Mouse (Mus musculus) hindbrain, embryonic 10.5 days (tissue): ENCODE measurements at regions not wholly inside any gene's neighbourhood (a gene's known extent, or its start where the extent isn't known, plus 50 kb on each side); places are given as distances from the start of the nearest gene placed in this dataset.
"Not testable (repeated sequence)": the region's sequence is repeated elsewhere in the genome, so short reads cannot be mapped to it uniquely, and the experiment has no call there.

Experiments
- DNase-seq: peaks from one replicate; pipeline ENCODE4 v3.0.0-alpha.2; 2017; ENCODE audit warnings: low spot score
- H3K27ac ChIP-seq: fragments of 300-500 bp; sonication (generic); 2 replicates; pipeline ENCODE4 v1.5.1; 2016; ENCODE audit warnings: mild to moderate bottlenecking, moderate library complexity
- H3K27me3 ChIP-seq: fragments of 300-500 bp; sonication (generic); 2 replicates; pipeline ENCODE4 v1.6.1; 2016; ENCODE audit warnings: mild to moderate bottlenecking; ENCODE audit not compliant: poor library complexity, insufficient read depth, severe bottlenecking
- H3K36me3 ChIP-seq: fragments of 300-500 bp; sonication (generic); 2 replicates; pipeline ENCODE4 v1.6.1; 2016; ENCODE audit warnings: mild to moderate bottlenecking, moderate library complexity
- H3K4me1 ChIP-seq: fragments of 300-500 bp; sonication (generic); replicated peaks from 2 replicates; pipeline ENCODE4 v1.6.1; 2016; ENCODE audit warnings: mild to moderate bottlenecking
- H3K4me3 ChIP-seq: fragments of 300-500 bp; sonication (generic); 2 replicates; pipeline ENCODE4 v1.5.1; 2016; ENCODE audit warnings: mild to moderate bottlenecking, moderate library complexity
- H3K9me3 ChIP-seq: fragments of 300-500 bp; sonication (generic); 2 replicates; pipeline ENCODE4 v1.6.1; 2016; ENCODE audit warnings: mild to moderate bottlenecking, moderate library complexity
- WGBS: fragments of 180-500 bp; shearing (Covaris S2); methylation state at CpG from one replicate; pipeline ENCODE4 v1.1.7; 2016; 5-methylcytosine and 5-hydroxymethylcytosine counted together

DNA sequence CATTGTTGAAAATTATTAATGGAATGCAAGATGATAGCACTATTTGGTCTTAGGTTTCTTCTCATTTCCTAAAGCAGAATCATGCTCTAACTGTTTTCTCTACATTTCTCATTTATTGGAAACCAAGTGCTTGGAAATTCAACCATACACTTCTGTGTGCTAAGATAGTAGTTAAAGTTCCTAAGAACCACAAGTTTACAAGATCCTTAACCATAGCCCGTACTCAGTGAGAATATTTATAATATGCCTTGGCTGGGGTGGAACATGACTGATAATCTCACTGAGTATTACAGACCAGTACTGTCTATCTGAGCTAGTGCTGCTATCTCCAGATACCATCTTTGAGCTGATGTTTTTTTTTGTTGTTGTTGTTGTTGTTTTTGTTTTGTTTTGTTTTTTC, 236.9 kb upstream of the Tmem196 start:
- not testable (repeated sequence) for H3K27ac ChIP-seq, DNase-seq, H3K36me3 ChIP-seq, H3K9me3 ChIP-seq, H3K4me3 ChIP-seq, H3K27me3 ChIP-seq, H3K4me1 ChIP-seq
- 91% methylated on average over 1 of the region's 1 CpGs for WGBS

- no peaks in the 10 kb centered on the region for H3K36me3 ChIP-seq
- no peak for DNase-seq
- H3K4me1 ChIP-seq, result no peaks in the 10 kb centered on the region; the same call in 1 of the 2 replicates
- no peaks in the 10 kb centered on the region for H3K9me3 ChIP-seq
- no peaks in the 10 kb centered on the region for H3K27me3 ChIP-seq
- WGBS, result 50% methylated on average over 2 of the region's 2 CpGs
- H3K27ac ChIP-seq, result no peak overlapping the region
- no peak overlapping the region for H3K4me3 ChIP-seq
Measured at GRCm38 (mm10) chr12:119730789-119731188, 214.8 kb upstream of the Tmem196 start.

- Histone ChIP-seq H3K27me3 (no peaks in the 10 kb centered on the region), H3K36me3 (no peaks in the 10 kb centered on the region), H3K9me3 (no peaks in the 10 kb centered on the region), H3K27ac (no peak overlapping the region), H3K4me1 (no peaks in the 10 kb centered on the region), H3K4me3 (no peak overlapping the region)
- no peak for DNase-seq
- WGBS, result 60% methylated on average over 1 of the region's 1 CpGs
Measured at GRCm38 (mm10) chr12:119762580-119762979, 183.0 kb upstream of the Tmem196 start.

DNA sequence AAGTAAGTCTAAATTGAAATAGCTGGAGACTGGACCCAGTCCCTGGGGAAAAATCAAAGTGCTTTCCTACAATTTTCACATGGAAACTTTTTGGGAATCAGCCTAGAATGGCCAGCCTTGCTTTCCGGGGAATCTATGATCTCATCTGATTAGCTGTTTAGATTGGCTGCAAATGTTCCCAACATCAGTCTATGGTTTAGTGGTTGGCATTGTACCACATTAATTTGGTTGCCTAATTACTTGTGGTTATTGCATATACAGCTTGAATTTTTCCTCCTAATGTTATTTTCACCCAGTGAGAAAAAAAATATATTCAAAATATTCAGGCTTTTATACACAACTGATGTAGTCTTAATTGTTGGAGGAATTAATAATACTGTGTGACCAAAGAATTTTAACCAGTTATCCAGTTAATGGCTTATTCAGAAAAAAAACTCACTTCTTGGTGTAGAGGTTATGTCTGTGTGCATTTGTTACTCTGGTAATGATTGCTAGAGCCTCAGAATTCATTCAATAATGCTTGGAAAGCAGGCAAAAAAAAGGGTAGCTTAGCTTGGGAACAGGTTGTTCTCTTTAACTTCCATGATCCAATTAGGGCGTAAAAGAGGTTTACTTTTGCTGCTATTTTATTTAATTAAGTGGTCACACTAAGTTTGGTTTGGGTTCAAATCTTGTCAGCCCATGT, 182.2 kb upstream of the Tmem196 start:
- Histone ChIP-seq H3K4me3 (no peak overlapping the region), H3K4me1 (no peaks in the 10 kb centered on the region)
- WGBS, result 85% methylated on average over 2 of the region's 2 CpGs

GRCm38 (mm10) chr12:119777559-119777958, 168.1 kb upstream of the Tmem196 start:
- H3K36me3 ChIP-seq, result no peaks in the 10 kb centered on the region
- WGBS, result 19% methylated on average over 2 of the region's 2 CpGs
- no peaks in the 10 kb centered on the region for H3K9me3 ChIP-seq
- H3K4me1 ChIP-seq, result no peaks in the 10 kb centered on the region
- no peaks in the 10 kb centered on the region for H3K27me3 ChIP-seq
- no peak overlapping the region for H3K27ac ChIP-seq
- H3K4me3 ChIP-seq, result no peak overlapping the region
- DNase-seq, result no peak

More for the DNA sequence above, 182.2 kb upstream of the Tmem196 start:
- no peak for DNase-seq
- H3K27ac ChIP-seq, result no peak overlapping the region
- H3K36me3 ChIP-seq, result no peaks in the 10 kb centered on the region
- no peaks in the 10 kb centered on the region for H3K27me3 ChIP-seq
- no peaks in the 10 kb centered on the region for H3K9me3 ChIP-seq

DNA sequence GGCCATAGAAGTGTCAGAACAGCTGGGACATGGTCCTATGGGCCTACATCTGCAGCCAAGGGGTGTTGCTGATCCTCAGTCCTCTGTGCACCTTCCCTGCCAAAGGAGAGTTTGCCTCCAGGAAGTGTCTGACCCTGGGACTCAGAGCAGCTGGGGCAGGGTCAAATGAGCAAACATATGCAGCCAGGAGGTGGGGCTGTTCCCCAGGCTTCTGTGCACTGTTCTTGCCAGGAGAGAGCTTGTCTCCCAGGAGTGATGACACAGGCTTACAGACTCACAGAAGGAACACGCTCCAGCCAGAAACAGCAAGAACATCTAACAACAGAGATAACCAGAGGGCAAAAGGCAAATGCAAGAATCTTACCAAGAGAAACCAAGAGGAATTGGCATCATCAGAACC, 137.9 kb upstream of the Tmem196 start:
- Histone ChIP-seq H3K36me3 (no peaks in the 10 kb centered on the region), H3K4me3 (no peak overlapping the region), H3K9me3 (no peaks in the 10 kb centered on the region), H3K4me1 (no peaks in the 10 kb centered on the region), H3K27me3 (no peaks in the 10 kb centered on the region), H3K27ac (no peak overlapping the region)
- WGBS, result 71% methylated on average over 1 of the region's 1 CpGs
- peak; percentile 27 for DNase-seq

- DNase-seq, result no peak
- H3K4me1 ChIP-seq, result no peaks in the 10 kb centered on the region
- H3K4me3 ChIP-seq, result no peak overlapping the region
Measured at GRCm38 (mm10) chr12:119816225-119816624, 129.4 kb upstream of the Tmem196 start.

GRCm38 (mm10) chr12:119839119-119839518, 106.5 kb upstream of the Tmem196 start:
- no peaks in the 10 kb centered on the region for H3K4me1 ChIP-seq
- no peak overlapping the region for H3K4me3 ChIP-seq
- H3K9me3 ChIP-seq, result no peaks in the 10 kb centered on the region
- no peaks in the 10 kb centered on the region for H3K36me3 ChIP-seq
- DNase-seq, result no peak
- no peak overlapping the region for H3K27ac ChIP-seq
- H3K27me3 ChIP-seq, result no peaks in the 10 kb centered on the region

More at GRCm38 (mm10) chr12:119816225-119816624, 129.4 kb upstream of the Tmem196 start:
- H3K27ac ChIP-seq, result no peak overlapping the region
- no peaks in the 10 kb centered on the region for H3K9me3 ChIP-seq
- H3K36me3 ChIP-seq, result no peaks in the 10 kb centered on the region
- H3K27me3 ChIP-seq, result no peaks in the 10 kb centered on the region

- no peaks in the 10 kb centered on the region for H3K27me3 ChIP-seq
- no peaks in the 10 kb centered on the region for H3K9me3 ChIP-seq
- no peaks in the 10 kb centered on the region for H3K4me1 ChIP-seq
- H3K4me3 ChIP-seq, result no peak overlapping the region
- no peak overlapping the region for H3K27ac ChIP-seq
- 57% methylated on average over 1 of the region's 1 CpGs for WGBS
- no peaks in the 10 kb centered on the region for H3K36me3 ChIP-seq
- DNase-seq, result no peak
Measured at GRCm38 (mm10) chr12:119881744-119882143, 63.9 kb upstream of the Tmem196 start.

GRCm38 (mm10) chr12:119890030-119890429, 55.6 kb upstream of the Tmem196 start:
- Histone ChIP-seq H3K27ac (no peak overlapping the region), H3K4me1 (no peaks in the 10 kb centered on the region), H3K4me3 (no peak overlapping the region), H3K9me3 (no peaks in the 10 kb centered on the region), H3K27me3 (no peaks in the 10 kb centered on the region), H3K36me3 (no peaks in the 10 kb centered on the region)
- DNase-seq, result no peak
- 80% methylated on average over 1 of the region's 1 CpGs for WGBS
